Mouse (Mus musculus) layer of hippocampus, adult 8-10 months (tissue): ENCODE measurements around the gene Wnt11. TPM values are rescaled to one million over a fixed set of nuclear protein-coding genes. Genes with fewer than 3 reads are reported as not detected.

Experiments
- DNase-seq, 2 experiments: peaks; one replicate each; pipeline ENCODE4 v3.0.0; 2022; ENCODE audit warnings: low spot score in 2 of 2
- total RNA-seq, 4 experiments: library from RNA; stranded (reverse); gene quantifications; 2 replicates each; pipeline ENCODE4 v1.2.4; 2022

Gene Wnt11
- total RNA-seq, 4 experiments from 2014 or later: 1.4 to 4.4 (median 1.9) TPM

- DNase-seq: no peak
These were observed 6.0 kb upstream of the Wnt11 start for GRCm38 (mm10) chr7:98828876-98829275.

GRCm38 (mm10) chr7:98831290-98831689, 3.6 kb upstream of the Wnt11 start:
- no peak for DNase-seq

GRCm38 (mm10) chr7:98835519-98836441, 868 bp downstream of the Wnt11 start:
- DNase-seq: no peak

- DNase-seq: peak in 1 of 2 experiments; percentile 31
These were observed 1.7 kb downstream of the Wnt11 start for GRCm38 (mm10) chr7:98836646-98837045.

GRCm38 (mm10) chr7:98837901-98838300, 3.0 kb downstream of the Wnt11 start:
- peak; percentile 41 to 73 for DNase-seq

GRCm38 (mm10) chr7:98838729-98839141, 3.8 kb downstream of the Wnt11 start:
- DNase-seq: no peak

- no peak for DNase-seq
These were observed 4.4 kb downstream of the Wnt11 start for GRCm38 (mm10) chr7:98839312-98839711.

- DNase-seq: no peak
These were observed 5.9 kb downstream of the Wnt11 start for GRCm38 (mm10) chr7:98840771-98841170.

GRCm38 (mm10) chr7:98841802-98842201, 6.9 kb downstream of the Wnt11 start:
- DNase-seq: no peak

GRCm38 (mm10) chr7:98842997-98843396, 8.1 kb downstream of the Wnt11 start:
- DNase-seq: no peak

- DNase-seq: no peak
These were observed 8.7 kb downstream of the Wnt11 start for GRCm38 (mm10) chr7:98843649-98844048.

GRCm38 (mm10) chr7:98848899-98849640, 14.2 kb downstream of the Wnt11 start:
- DNase-seq: no peak

GRCm38 (mm10) chr7:98850388-98850787, 15.5 kb downstream of the Wnt11 start:
- DNase-seq: no peak

GRCm38 (mm10) chr7:98851220-98851619, 16.3 kb downstream of the Wnt11 start:
- no peak for DNase-seq

- no peak for DNase-seq
These were observed 18.2 kb downstream of the Wnt11 start for GRCm38 (mm10) chr7:98852950-98853650.

- DNase-seq: no peak
These were observed 18.9 kb downstream of the Wnt11 start for GRCm38 (mm10) chr7:98853806-98854205.

GRCm38 (mm10) chr7:98855388-98855787, 20.5 kb downstream of the Wnt11 start:
- DNase-seq: no peak

- no peak for DNase-seq
These were observed 21.2 kb downstream of the Wnt11 start for GRCm38 (mm10) chr7:98856128-98856527.

- no peak for DNase-seq
These were observed 22.2 kb downstream of the Wnt11 start for GRCm38 (mm10) chr7:98857094-98857493.

- no peak for DNase-seq
These were observed 26.1 kb downstream of the Wnt11 start for GRCm38 (mm10) chr7:98861002-98861401.

- DNase-seq: no peak
These were observed 28.1 kb downstream of the Wnt11 start for GRCm38 (mm10) chr7:98862994-98863393.
